Mouse (Mus musculus): ENCODE measurements around the gene Atic.

Gene Atic

DNA sequence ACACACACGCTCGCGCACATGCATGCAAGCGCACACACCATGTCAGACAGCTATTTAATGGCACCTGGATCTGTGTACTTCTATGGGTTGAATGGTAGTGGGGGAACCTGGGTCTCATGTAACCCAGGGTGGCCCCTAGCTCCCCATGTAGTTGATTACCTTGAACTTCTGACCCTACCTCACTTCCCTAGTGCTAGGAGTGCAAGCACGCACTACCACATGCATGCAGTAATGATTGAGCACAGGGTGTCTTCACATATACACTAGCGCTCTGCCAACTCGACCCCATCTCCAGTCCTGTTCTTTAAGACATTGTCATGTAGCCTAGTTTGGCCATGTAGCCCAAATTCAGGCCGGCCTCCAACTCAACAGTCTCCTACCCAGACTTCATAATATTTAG lies 26.4 kb downstream of the Atic start:
- POLR2A ChIA-PET, result interaction anchor here in 2 of 4 experiments (0.6 to 15.3 kb wide), 25 partner anchors 10 to 167 kb away, joined by 3 to 141 read pairs (median 4); no protein-coding TSS in a partner anchor
- CTCF ChIA-PET, result no interaction called here

DNA sequence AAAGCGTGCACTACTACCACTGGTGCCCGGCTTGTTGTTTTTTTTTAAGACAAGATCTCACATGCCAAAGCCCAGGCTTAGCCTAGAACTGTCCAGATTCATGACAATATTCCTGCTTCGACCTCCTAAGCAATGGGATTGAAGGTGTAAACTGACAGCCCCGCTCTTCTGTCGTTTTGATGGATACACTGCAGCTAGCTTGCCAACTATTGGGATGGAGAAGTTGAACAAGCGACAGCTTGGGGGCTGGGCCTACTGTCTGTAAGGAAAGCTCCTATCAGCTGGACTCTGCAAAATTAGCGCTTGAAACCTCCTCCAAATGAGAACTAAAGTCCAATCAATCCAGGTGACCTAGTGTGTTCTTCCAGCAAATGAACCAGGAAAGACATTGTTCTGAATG lies 26.9 kb downstream of the Atic start:
- POLR2A ChIA-PET, result interaction anchor here in 2 of 4 experiments (1.1 to 15.3 kb wide), 15 partner anchors 10 to 90 kb away, joined by 3 to 141 read pairs (median 6); no protein-coding TSS in a partner anchor
- CTCF ChIA-PET, result no interaction called here

DNA sequence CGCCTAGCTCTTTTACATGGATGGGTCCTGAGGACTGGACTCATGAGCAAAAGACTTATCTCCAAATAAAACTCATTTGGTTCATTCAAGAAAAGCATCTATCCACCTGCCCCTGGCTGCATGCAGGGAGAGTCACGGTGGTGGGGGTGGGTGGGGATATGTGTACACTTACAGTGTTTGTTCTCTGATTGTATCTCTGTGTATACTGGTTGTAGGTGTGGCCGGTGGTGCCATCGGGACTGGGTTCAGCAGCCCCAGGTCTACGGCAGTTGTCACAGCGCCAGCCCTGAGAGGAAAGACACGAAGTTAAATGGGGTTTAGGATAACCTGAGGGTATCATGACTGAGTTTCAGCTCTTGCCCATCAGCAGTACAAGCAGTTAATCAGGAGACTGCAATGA lies 29.7 kb downstream of the Atic start:
- ChIA-PET POLR2A (interaction anchor here in 3 of 4 experiments (0.9 to 15.3 kb wide), 9 partner anchors 8 to 64 kb away, joined by 3 to 141 read pairs (median 4); no protein-coding TSS in a partner anchor), CTCF (no interaction called here)

DNA sequence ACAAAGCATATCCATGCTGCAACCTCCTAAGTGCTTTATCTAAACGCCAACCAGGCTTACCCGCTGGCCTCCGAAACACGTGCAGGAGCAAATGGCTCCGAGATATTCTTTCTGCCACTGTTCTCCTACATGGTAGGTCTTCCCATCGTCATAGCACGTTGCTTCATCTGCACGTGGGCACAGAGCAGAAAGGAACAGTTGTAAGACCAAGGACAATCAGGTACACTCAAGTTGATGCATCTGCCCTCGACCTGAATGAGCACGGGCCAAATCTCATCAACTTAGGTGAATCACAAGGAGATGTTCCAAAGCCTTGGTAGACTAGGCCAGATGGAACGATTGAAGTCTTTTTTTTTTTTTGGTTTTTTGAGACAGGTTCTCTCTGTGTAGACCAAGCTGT lies 33.1 kb downstream of the Atic start:
- ChIA-PET POLR2A (interaction anchor here in 3 of 4 experiments (0.9 to 16.3 kb wide), 13 partner anchors 8 to 62 kb away, joined by 3 to 313 read pairs (median 4); no protein-coding TSS in a partner anchor), CTCF (no interaction called here)

DNA sequence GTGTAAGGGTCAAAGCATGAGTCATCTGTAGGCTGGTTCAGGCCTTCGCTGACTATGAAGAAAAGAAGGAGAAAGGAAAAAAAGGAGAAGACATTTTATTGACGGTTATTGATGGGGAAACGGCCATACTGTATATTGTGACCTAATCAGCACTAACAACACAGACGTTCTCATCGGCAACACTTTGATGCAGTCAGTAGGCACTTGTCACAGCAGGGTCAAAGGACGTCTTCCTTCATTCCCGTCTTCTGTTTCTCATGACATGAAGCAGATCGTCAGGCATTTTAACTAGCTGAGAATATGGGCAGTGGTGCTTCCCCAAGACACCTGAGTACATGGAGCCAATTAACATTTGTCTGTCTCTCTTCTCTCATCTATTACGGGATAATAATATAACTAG lies 36.2 kb downstream of the Atic start:
- ChIA-PET POLR2A (interaction anchor here in 2 of 4 experiments (1.0 to 16.3 kb wide), 18 partner anchors 8 to 57 kb away, joined by 3 to 313 read pairs (median 6); partner anchors contain the start of gene Atic (in 1 of the 2)), CTCF (no interaction called here)

DNA sequence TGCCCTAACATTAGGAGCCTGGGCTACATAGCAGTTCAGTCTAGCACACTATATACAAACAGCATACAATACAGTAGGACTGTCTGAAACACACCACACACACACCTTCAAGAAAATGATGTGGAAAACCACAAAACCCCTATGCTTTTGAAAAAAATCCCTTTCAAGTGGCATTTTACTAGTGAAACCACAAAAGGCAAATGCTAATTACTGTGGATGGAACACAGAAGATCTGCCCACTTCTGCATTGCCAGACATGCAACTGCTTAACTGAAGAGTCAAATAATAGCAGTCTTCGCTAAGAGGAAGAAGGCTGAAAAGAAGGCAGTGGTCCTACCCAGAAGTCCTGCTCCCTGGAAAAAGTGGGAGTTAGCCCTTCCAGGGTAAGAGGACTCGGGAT lies 37.3 kb downstream of the Atic start:
- CTCF ChIA-PET, result no interaction called here
- POLR2A ChIA-PET, result interaction anchor here in 2 of 4 experiments (1.0 to 16.3 kb wide), 11 partner anchors 8 to 52 kb away, joined by 3 to 313 read pairs (median 8); no protein-coding TSS in a partner anchor

DNA sequence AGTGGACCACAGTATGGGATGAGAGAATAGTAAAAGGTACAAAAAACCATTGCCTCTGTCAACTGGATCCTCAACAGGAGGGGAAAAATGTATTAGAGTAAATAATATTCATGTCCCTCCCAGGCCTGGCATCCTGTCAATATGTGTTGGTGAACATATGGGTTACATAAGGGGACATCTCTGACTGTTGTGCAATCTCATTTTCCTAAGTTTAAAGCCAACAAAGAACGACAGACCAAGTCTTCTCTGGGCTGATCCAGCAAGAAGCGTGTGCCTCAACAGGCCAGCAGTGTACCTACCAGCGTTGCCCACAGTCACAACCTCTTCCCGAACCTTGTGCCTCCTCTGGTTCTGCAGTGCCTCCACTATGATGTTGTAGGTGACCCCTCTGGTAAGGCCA lies 38.4 kb downstream of the Atic start:
- POLR2A ChIA-PET, result interaction anchor here in 2 of 4 experiments (0.9 to 16.3 kb wide), 10 partner anchors 12 to 91 kb away, joined by 3 to 313 read pairs (median 8); no protein-coding TSS in a partner anchor
- CTCF ChIA-PET, result no interaction called here

DNA sequence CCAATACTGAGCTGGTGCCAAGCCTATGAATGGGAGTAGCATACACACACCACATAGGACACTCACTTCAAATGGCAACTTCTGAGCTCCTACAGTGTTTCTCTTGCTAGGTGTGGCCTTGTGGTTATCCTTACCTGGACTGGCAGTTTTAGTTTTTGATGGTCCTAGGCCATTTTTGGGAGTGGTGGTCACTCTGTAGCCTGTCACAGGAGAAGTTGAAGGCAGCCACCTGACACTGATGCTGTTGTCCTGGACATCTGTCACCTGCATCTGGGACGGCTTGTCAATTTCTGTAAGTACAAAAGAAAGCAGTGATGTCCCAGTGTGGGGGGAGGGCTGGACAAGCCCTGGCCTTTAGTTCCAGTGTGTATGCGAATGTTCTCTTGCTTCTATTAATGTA lies 48.8 kb downstream of the Atic start:
- ChIA-PET CTCF (no interaction called here), POLR2A (interaction anchor here in 3 of 4 experiments (0.7 to 10.2 kb wide), 9 partner anchors 8 to 188 kb away, joined by 3 to 179 read pairs (median 4); no protein-coding TSS in a partner anchor)

DNA sequence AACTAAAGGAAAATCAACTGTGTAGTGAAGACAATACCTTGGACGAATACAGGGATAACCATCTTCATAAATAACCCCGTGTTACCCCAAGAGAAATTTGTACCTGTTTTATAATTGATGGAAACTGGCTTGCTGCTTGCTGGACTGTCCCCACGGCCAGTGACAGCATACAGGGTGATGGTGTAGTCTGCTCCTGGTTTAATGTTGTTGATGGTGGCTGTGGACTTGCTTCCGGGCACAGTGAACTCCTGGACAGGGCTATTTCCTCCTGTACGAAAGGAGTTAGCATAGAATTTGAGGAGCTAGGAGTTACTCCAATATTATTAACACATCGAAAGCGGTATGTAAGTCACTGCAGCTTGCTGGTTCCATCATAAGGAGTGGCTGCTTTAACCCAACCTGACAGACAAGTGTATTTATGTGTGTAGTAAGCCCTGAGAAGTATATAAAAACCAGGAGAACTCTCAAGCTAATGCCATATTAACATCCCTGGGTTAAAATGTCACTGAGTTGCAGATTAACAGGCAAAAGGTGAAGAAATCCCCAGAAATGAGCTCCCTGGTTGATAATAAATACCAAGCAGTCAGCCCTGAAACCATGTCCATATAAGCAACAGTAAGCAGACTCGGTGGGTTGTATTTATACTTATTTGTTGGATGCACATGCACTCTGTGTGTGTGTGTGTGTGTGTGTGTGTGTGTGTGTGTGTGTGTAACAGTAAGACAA lies 49.8 kb downstream of the Atic start:
- ChIA-PET POLR2A (interaction anchor here in 2 of 4 experiments (0.6 to 10.2 kb wide), 11 partner anchors 11 to 44 kb away, joined by 3 to 179 read pairs (median 5); no protein-coding TSS in a partner anchor), CTCF (no interaction called here)

DNA sequence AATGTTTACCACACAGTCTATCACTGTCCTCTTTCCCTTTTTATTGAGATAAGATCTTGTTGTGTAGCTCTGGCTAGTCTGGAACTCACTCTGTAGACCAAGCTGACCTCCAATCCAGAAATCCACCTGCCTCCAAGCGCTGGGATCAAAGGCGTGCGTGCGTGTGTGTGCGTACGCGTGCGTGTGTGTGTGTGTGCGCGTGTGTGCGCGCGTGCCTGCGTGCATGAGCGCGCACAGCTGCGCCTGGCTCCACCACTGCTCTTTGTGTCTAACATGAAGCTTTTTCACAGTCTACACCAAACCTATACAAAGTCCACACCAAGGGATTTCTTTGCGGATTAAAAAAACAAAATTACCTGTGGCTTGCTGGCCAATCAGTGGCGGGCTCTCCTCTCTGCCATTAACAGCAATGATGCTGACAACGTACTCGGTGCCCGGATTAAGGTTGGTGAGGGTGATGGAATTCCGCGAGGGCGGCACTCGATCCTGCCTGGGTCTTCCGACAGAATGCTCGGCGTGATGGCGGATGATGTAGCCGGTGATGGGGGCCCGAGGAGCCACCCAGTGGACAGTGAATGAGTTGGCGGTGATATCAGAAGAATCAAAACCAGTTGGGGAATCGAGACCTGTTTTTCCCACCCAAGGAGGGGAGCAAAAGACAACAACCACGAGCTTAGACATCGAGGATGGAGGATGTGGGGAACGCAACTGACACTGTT lies 52.3 kb downstream of the Atic start:
- ChIA-PET CTCF (interaction anchor here in 2 of 4 experiments (0.6 to 0.7 kb wide), 2 partner anchors 309 to 557 kb away, joined by 3 read pairs; no protein-coding TSS in a partner anchor), POLR2A (interaction anchor here (0.6 to 10.2 kb wide), 45 partner anchors 8 to 514 kb away, joined by 3 to 179 read pairs (median 4); partner anchors contain the start of gene Atic (in 2 of the 4))

DNA sequence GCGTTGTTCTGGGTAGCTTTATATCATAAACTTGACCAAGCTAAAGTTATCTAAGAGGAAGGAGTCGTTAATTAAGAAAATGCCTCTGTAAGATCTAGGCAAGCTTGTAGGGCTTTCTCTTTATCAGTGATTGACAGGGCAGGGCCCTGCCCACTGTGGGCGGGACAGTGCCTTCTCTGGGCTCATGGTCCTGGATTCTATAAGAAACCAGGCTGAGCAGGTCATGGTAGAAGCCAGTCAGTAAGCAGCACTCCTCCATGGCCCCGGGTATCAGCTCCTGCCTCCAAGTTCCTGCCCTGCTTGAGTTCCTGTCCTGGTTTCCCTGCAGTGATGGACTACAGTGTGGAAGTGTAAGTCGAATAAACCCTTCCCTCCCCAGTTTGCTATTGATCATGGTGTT lies 53.0 kb downstream of the Atic start:
- CTCF ChIA-PET, result interaction anchor here in 1 of 4 experiments (0.6 kb wide), 1 partner anchor 308 kb away, joined by 3 read pairs; no protein-coding TSS in a partner anchor
- POLR2A ChIA-PET, result interaction anchor here (0.6 to 10.2 kb wide), 45 partner anchors 8 to 573 kb away, joined by 3 to 179 read pairs (median 4); partner anchors contain the start of gene Atic (in 2 of the 4)

DNA sequence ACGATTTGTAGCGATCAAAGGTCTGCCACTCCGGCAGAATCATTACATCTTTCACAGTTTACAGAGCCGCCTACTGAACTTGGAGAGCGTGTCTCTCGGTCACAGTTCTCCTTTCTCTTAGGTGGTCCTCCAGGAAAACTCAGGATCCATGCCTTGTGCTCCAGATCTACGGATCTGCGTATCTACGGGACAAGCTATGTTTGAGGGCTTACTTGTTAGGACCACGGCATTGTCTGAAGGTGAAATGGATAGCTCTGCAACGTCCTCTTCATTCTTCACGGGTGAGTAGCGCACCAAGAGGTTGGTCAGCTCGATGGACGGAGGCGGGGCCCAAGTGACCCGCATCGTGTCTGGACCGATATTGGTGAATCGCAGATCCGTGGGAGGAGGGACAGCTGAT lies 55.3 kb downstream of the Atic start:
- CTCF ChIA-PET, result no interaction called here

DNA sequence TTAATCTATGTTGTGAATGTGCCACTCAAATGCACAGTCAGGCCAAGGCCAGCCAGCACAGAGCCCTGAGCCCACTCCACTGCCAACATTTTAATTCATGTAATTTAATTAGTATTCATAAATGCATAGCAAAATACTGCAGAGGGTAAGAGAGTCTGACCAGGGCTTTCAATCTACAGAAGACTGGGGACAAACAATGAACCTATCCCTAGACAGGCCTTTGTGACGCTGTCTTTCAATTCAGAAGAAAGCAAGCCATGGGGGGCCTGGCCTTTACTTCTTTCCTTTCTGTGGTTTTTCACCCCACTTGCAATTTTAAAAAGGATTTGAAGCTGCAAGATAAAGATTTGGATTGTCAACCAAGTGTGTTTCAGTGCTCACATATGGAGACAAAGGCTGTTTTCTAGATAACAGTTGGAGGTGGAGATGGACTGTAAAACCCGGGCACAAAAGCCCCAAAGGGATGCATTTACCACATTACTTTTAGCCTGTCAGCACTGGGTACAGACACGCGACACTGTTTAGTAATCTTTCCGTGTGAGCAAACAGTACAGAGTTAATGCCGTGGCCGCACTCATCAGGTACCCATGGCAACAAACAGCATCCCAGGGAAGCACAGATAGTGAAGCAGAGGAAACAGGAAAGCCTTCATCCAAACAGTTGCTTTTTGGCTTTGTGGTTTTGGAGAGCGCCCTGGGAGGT lies 57.7 kb downstream of the Atic start:
- ChIA-PET POLR2A (interaction anchor here in 1 of 4 experiments (1.0 to 21.7 kb wide), 6 partner anchors 15 to 58 kb away, joined by 3 to 522 read pairs (median 76); no protein-coding TSS in a partner anchor), CTCF (no interaction called here)

More for the DNA sequence above, 55.3 kb downstream of the Atic start:
- POLR2A ChIA-PET, result interaction anchor here in 2 of 4 experiments (1.1 to 10.2 kb wide), 9 partner anchors 9 to 63 kb away, joined by 3 to 179 read pairs (median 10); no protein-coding TSS in a partner anchor

DNA sequence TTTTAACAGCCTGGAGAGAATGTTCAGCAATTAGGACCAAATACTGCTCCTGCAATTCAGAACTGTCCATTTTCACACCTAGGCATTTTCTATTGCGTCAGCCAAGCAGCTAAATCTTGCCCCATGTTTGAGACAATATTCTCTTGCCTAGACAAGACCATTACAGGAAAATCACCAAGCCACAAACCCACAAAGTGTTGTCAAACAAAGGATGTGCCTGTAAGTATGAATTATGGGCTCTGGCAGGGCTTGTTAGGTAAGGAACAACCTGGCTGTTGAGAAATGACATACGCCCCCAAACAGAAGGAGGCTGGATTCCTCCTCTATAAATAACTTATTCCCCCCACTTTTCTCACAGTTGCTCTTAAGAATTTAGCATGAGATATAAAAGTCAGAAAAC lies 64.6 kb downstream of the Atic start:
- CTCF ChIA-PET, result no interaction called here
- POLR2A ChIA-PET, result interaction anchor here in 3 of 4 experiments (0.9 to 21.7 kb wide), 16 partner anchors 8 to 51 kb away, joined by 3 to 522 read pairs (median 4); no protein-coding TSS in a partner anchor

DNA sequence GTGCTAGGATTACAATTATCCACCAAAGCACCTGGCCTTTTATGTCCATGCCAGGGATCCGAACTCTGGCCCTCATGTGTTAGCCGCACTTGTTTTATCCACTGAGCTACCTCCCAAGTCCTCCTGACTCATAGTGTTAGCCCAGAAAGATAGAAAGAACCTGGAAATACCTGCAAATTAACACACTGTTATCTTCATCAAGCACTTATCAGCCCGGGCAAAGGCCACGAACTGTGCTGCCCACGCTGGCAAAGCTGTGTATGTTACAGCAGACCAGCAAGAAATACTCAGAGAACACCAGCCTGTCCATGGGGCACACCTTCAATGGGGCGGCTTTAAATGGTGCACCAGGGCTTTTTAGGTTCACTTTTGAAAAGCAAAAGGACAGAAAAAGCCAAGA lies 66.7 kb downstream of the Atic start:
- ChIA-PET POLR2A (interaction anchor here in 3 of 4 experiments (0.6 to 21.7 kb wide), 21 partner anchors 3 to 140 kb away, joined by 3 to 522 read pairs (median 5); no protein-coding TSS in a partner anchor), CTCF (interaction anchor here in 1 of 4 experiments (0.9 kb wide), 1 partner anchor 10 kb away, joined by 3 read pairs; no protein-coding TSS in a partner anchor)
